Mouse (Mus musculus) forelimb bud, embryonic 11.5 days (tissue): ENCODE measurements around the gene Sftpd.

ENCODE experiments used
- DNase-seq: peaks from one replicate; pipeline ENCODE4 v3.0.0-alpha.2; 2012; ENCODE audit warnings: low read depth, low spot score

Sftpd gene

DNA sequence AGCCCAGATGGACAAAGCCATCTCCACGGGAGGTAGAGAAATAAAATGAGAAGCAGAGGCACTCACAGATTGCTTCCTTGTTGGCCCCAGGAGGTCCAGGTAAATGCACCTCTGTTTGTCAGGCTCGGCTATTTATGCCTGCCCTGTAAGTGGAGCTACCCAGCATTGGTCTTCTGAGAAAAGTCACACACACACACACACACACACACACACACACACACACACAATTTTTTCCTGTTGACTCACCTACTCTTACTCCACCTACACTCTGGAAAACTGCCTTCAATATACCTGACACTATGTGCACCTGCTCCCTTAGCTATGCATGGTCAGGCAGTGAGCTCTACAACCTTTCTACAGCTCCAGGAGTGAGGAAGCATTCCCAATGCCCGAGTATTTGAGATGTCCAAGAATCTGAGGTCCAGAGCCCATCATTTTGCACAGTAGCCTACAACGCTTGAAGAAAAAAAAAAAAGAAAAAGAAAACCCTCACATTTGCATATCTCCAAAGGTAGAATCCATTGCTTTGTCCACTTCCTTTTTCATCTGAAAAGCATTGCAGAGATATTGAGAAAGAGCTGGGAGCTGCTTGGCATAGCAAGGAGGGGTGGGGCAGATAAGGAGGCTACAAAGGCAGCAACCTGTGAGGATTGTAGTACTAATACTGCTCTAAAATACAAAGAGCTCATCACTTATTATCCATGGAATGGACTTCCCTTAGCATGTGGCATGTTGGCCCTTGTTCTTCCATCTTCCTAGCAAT lies at the start of gene Sftpd:
Sftpd (minus strand) TSS at position 91 of the 763 bp plus-strand sequence.
- no peak for DNase-seq

GRCm38 (mm10) chr14:41198037-41198730 lies 13.2 kb upstream of the Sftpd start:
- no peak for DNase-seq

- DNase-seq = no peak
These were observed 4.5 kb upstream of the Sftpd start for GRCm38 (mm10) chr14:41189496-41189895.

DNA sequence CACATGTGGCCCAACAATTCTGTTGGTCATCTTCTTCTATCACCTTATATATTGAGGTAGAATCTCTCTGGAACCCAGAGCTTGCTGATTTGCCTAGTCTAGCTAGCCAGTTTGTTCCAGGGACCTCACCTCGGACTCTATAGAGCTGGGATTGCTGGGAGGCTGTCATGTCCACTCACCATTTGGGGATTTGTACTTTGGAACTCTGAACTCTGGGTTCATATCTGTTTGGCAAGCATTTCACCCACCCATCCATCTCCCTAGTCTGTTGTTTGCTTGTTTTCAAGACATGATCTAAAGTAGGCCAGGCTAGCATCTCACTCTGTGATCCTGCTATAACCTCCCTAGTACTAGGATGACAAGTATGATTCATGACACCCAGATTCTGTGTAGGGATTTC lies 10.1 kb downstream of the Sftpd start:
- DNase-seq = no peak

- no peak for DNase-seq
These were observed 14.4 kb downstream of the Sftpd start for GRCm38 (mm10) chr14:41170514-41170913.

DNA sequence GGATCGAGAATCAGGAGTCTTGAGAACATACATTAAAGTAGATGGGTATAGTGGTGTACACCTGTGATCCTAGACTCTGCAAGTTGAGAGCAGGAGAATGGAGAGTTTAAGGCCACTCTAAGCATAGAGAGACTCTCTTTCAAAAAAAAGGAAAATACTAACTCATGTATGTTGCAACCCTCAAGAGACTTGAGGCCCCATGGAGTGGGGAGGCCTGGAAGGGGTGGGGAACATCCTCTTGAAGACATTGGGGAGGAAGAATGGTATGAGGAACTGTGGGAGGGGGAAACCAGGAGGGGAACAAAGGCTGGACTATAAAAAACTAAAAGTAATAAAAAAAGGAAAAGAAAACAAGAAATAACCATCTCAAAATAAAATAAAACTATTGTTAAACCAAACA lies 16.4 kb downstream of the Sftpd start:
- DNase-seq = no peak

DNA sequence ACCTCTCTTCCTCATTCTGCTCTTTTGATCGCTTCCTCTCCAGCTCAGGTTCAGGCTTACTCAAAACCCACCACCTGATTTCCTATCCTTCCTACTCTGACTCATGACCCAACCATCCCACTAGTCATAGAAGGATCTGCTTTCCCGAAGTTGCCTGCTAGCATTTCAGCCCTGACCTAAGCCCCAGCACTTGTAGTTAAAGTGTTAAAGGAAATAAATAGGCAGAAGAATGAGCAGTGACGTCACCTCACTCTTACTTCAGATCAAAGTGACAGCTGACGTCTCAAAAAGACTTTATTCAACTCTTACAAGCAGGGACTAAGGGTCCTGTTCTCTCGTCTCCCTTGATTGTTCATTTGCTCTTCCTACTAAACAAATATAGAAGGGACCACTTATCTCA lies 17.7 kb downstream of the Sftpd start:
- no peak for DNase-seq

- peak; percentile 11 for DNase-seq
These were observed 22.3 kb downstream of the Sftpd start for GRCm38 (mm10) chr14:41162663-41163062.

DNA sequence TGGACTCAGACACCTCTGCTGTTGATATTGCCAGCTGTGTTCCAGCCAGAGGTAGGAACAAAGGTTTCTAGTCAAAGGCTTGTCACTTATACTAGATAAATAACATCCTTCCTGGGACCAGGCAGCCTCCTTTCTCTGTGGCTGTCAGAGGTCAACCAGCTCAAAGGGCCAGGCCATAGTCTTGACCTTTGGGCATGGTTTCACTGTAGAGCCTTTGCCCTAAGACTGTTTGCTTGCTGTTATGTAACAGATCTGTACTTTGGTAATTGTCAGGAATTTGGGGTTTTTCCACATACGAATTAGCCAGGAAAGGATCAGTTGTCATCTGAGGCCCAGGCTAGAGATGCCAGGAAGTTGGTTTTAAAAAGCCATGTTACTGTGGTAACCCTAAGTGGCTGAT lies 24.2 kb downstream of the Sftpd start:
- DNase-seq = no peak

DNA sequence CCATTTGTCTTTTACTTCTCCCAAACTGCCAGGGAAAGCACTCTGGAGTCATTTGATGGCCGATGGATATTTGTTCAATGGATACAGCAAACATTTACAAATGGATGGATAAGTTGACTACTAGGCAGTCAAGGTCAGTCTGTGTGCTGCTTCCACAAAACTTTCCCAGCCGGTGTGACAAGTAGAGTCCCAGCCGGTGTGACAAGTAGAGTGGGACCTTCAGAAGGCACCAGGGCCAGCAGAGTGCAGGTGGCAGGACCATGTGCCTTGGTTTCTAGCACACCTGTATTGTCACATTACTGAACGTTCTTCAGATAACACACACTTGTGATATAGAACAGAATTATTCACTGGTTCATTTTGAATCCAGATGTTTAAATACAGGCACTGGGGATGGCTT lies 24.9 kb downstream of the Sftpd start:
- DNase-seq = no peak

- no peak for DNase-seq
These were observed 33.6 kb downstream of the Sftpd start, which contains the start of gene Mbl1 for GRCm38 (mm10) chr14:41151220-41151898. TSS of gene Mbl1 (plus strand) at chr14:41151458.

- no peak for DNase-seq
These were observed 37.6 kb downstream of the Sftpd start for GRCm38 (mm10) chr14:41147356-41147755.

- no peak for DNase-seq
These were observed 38.0 kb downstream of the Sftpd start for GRCm38 (mm10) chr14:41146922-41147321.

GRCm38 (mm10) chr14:41146035-41146434 lies 38.9 kb downstream of the Sftpd start:
- DNase-seq = no peak

DNA sequence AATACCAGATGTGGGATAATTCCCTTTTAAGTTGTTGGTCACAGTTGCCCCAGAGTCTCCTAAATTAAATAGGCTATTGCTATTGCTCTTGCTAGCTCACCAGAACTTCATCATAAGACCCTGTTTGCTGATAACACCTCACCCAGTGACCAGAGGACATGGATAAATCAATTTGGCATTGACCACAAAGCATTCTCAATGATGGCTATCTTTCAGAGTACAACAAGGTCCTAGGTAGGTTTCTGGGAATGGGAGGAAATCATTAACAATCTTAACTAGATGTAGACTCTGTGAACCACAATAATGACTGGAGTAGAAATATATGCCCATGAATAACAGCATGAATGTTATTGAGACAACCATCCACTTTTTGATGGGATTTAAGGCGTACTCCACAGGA lies 44.3 kb downstream of the Sftpd start:
- no peak for DNase-seq

GRCm38 (mm10) chr14:41137006-41137405 lies 47.9 kb downstream of the Sftpd start:
- DNase-seq = no peak

DNA sequence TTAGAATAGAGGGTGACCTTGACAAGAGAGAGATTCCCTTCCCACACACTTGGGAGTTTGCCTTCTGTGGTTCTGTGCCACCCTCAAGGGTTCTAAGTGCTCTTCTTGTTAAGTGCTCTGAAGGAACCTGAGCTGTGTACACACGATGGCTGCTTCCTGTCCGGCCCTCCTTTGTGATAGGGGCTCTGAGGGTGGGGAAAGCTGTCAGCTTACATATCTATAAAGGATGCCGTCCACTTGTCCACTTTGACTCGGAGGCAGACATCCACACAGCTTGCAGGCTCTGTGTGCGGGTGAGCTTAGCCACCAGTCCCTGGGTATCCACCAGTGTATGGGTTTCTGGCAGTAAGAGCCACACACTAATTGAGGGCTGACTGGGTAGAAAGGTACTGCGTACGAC lies 53.4 kb downstream of the Sftpd start, which contains the start of gene Sftpa1:
Sftpa1 (plus strand) TSS at position 243 of the 400 bp plus-strand sequence.
- no peak for DNase-seq

GRCm38 (mm10) chr14:41127997-41128396 lies 57.0 kb downstream of the Sftpd start:
- DNase-seq = peak; percentile 7

GRCm38 (mm10) chr14:41124683-41125082 lies 60.3 kb downstream of the Sftpd start:
- no peak for DNase-seq
